Mouse (Mus musculus) megakaryocyte progenitor cell, adult 5-6 weeks (primary cell): ENCODE measurements at regions not wholly inside any gene's neighbourhood (a gene's known extent, or its start where the extent isn't known, plus 50 kb on each side); places are given as distances from the start of the nearest gene placed in this dataset.
"Not testable (repeated sequence)": the region's sequence is repeated elsewhere in the genome, so short reads cannot be mapped to it uniquely, and the experiment has no call there.

ENCODE experiments used
- ATAC-seq: replicated peaks from 2 replicates; pipeline ENCODE4 v1.8.0; 2016; ENCODE audit warnings: mild to moderate bottlenecking, moderate TSS enrichment, inconsistent platforms; ENCODE audit not compliant: poor library complexity

DNA sequence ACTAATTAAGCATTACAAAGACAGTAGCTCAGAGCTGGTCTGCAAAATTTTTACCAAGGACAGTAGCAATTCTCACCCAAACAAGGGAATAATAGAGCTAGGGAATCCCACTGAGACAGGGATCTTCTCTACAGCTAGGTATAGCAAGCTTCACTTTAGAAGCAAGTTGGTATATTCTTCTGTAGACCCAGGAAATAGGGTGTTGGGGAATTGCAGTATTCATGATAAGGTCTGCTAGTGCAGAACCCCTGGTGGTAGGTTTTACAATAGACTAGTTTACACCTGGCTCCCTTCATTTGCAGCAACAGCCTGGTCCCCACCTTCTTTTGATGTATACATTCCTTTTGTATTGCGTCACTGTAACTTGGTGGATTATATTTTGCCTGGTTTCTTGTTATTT is 307.4 kb upstream of the Dab2 start:
- not testable (repeated sequence) for ATAC-seq

DNA sequence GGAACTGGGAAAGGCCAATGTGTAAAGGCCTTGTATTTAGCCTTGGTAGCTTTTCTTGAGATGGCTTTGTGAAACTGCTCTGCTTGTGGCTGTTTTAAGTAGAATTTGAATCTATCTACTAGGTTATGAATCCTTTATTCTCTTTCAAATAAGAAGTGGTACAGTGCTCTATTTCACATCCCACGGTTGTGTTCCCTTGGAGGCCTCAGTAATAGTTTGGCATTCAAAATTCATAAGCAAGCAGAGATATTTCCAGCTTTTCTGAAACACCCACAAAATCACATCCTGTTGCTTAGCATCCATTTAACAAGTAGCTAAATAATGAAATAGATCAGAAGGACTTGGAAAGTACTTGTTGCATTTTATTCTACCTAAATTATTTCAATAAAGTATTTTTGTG is 298.8 kb upstream of the Dab2 start:
- no peak for ATAC-seq

DNA sequence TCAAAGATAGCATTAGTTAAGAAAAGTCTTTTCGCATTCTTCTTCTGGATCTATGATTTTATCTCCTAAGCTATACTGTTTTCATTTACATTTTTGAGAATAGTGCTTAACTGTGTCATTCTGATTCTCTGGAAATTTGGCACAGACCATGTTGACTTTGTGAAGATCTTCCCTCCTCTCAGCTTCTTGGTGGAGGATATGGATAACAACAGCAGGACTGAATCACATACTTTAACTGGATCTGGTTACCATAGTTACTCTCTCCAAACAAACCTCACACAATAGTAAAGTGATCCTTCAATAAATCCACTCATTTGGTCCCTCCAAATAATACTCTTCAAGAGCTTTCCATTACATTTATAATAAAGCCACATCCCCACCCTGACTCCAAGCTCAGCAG is 298.2 kb upstream of the Dab2 start:
- no peak for ATAC-seq

DNA sequence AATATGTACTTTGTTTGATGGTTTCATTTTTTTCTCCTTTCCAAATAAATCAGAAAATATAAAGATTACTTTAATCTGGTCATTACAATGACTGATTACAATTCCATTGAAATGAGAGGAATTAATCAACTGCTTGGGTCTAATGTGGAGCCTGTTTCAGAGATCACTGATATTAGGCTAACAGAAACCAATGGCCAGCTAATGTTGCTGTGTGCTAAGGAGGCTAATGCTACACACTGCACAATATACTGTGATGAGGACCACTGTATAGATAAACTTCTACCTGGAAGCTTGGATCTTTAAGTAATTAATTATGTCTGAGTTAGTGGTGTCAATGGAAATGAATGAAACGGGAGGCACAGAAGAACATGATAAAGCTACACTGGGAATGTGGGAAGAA is 284.6 kb upstream of the Dab2 start:
- ATAC-seq: no peak

DNA sequence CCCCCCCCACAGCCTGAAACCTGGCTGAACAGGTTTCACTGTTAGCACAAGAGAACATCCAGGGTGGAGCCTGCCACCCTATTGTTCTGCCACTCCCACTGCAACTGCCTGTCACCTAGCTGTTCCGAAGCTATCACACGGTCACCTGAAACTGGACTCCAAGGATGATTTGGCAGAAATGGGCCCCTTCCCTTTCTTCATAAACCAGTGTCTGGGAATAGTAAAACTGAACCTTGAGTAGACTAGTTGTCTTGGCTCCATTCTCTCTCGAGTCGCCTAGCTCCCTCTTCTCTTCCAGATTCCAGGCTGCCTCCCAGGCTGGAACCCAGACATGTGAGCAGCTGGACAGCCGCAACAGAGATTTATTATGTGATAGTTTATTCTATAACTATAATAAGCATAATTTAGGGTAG is 282.9 kb upstream of the Dab2 start:
- no peak for ATAC-seq

DNA sequence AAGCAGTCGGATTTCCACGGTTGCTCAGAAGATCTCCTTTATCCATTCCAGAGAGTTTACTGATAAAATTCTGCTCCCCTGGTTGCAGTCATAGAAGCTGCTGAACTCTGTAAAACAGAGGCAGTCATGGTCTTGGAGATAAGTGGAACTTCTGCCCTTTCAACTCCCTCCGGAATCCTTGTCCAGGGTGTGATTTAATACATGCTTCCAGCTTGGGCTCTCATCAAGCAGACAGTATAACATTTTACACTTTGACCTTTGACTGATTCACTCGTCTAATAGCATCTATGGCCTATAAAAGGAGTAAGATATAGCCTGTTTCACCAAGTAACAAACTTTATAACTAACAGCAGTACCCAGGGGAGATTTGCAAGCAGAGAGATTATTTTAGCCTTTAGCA is 274.0 kb upstream of the Dab2 start:
- ATAC-seq: no peak

DNA sequence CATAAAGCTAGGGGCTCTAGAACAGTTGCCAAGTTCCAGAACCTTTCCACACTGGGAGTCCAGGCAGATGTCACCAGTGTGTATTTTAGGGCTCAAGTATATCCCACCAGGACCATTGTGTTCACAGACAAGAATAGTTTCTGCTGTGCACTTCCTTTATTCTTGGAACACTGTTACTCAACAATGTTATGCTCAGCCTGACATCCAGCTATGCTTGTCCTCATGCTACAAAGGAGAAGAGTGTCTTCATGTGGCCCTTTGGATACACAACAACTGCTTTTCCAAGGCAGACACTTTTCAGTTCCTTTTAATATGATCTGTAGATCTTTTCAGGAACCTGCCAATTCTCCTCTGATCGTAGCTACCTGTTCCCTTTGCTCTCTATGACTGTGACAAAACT is 270.4 kb upstream of the Dab2 start:
- peak; percentile 75 for ATAC-seq

DNA sequence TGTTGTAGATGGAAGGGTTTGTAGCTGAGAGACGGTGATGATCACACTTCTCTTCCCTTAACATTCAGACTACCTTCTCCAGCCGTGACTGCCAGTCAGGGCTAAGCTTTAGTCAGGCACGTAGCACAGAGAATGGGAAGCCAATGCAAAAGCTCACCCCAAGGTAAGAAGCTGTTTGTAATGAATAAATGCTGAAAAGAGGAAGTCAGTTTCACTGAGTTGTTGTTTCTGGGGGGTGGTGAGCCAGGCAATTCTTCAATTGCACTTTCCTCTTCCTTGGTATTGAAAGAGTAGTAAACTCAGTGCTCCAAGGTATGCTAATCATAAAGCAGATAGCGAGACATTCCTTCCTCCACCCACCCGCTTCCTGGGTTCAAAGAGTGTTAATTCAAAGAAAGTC is 269.2 kb upstream of the Dab2 start:
- ATAC-seq: peak; percentile 69

DNA sequence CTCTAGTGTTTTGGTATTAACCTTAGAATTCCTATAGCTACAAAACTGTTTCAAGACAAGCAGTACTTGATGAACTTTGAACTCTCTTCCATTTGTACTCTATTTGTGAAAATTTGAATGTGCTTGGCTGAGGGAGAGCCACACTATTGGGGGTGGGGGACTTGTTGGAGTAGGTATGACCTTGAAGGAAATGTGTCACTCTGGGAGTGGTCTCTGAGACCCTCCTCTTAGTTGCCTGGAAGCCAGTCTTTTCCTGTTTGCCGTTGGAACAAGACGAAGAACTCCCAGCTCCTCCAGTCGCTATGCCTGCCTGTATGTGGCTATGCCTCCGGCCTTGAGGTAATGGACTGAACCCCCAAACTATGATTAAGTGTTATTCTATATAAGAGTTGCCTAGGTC is 265.4 kb upstream of the Dab2 start:
- ATAC-seq: no peak

DNA sequence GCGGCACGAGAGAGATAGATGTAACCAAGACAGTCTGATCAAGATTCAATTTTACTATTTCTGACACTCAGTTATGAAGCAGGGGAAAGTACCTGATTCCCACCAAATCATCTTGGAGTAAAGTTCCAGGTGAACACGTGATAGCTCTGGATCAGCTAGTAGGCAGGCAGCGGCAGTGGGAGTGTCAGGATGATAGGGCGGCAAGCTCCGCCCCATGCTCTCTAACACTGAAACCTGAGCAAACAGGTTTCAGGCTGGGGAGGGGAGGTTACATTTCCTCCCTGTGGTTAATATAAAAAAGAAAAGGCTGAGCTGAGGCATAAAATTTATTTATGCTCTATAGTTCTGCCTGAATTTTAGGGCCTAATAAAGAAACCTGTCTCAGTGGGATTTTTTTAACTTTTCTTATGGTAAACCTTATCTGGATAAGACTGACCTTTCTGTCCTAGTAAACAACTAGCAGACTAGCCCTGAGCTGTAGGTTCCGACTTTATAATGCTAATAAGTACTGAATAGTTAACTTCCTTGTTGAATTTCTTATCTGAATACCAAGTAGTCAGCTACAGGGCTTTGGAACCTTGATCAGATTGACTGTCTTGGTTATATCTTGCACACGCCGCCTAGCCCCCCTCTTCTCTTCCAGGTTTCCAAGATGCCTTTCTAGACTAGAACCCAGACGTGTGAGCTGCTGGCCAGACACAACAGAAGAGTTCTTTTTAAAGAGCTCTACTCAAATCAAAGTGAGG is 254.9 kb upstream of the Dab2 start:
- no peak for ATAC-seq

DNA sequence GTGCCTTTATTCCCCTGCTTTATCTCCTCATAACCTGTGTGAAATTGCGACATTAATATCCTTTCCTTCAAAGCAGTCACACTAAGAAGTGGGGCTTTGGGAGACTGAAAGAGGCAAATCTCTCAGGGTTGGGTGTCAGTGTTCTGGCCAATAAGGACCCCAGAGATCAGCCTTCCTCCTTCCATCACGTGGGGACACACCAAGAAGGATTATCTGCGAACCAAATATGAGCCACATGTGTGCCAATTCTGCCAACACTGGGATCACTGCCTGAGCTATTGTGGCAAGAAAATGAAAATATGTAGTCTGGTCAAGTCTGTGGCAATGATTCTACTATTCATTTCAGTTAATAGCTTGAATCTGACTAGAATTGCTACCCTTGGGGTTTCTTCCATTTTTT is 243.9 kb upstream of the Dab2 start:
- no peak for ATAC-seq

DNA sequence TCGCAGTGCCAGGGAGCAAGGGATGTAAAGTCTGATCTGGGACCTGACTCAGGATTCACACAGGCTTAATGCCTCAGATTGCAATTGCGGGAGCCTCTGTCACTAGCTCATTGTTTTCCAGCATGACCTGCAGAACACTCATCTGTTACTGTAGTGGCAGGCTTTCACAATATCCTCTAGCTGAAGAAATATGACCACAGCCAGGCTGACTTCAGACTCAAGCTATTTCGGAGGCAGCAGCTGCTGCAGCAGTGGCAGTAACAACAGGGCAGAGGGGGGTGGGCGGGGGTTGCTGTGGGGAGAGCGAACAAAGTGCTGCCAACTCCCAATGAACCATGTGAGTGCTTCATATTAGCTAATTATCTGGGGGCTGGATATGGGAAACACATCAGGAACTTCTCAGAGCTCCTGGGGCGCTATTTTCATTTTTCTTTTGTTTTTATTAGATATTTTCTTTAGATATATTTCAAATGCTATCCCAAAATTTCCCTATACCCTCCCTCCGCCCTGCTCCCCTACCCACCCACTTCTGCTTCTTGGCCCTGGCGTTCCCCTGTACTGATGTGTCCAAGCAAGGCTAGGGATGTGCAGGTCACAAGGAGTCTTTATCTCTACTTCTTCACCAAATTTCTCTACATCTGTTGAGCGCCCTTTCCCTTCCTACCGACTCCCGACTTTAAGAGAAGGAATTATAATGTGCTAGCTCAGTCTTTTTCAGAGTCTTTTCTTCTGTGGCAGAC is 242.5 kb upstream of the Dab2 start:
- peak; percentile 97 for ATAC-seq

DNA sequence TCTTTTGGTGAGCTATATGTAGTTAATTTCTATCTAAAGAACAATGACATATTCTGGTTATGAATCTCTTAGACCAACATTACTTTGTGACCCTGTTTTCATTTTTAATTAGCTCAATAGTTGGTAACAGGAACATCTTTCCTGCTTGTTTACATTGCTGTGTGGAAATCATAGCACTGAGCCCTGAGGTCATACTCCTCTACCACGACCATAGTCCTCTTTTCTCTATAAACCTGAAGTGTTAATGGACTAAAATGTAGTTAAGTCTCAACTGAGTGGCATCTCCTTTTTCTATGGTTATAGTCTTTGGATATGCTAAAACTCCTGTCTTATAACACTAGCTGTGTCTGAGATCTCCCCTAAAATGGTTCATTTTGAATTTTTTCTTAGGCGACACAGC is 240.2 kb upstream of the Dab2 start:
- ATAC-seq: no peak

DNA sequence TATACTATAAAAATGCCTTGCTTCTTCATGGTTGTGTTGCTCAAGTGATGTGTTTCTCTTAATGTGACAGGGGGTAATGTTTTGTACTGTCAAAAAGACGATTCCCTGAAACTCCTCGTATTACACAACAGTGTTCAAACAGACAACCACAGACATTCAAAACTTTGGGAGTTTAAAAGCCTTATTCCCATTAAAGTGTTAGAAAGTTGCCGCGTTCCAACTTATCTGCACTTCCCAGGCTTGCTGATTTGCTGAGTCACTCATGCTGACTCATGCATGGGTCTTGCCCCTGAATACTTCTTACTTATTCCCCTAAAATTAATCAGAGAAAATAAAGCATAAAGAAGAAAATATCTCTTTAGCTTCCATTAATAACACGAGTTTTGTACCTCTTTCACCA is 239.8 kb upstream of the Dab2 start:
- peak; percentile 53 for ATAC-seq

DNA sequence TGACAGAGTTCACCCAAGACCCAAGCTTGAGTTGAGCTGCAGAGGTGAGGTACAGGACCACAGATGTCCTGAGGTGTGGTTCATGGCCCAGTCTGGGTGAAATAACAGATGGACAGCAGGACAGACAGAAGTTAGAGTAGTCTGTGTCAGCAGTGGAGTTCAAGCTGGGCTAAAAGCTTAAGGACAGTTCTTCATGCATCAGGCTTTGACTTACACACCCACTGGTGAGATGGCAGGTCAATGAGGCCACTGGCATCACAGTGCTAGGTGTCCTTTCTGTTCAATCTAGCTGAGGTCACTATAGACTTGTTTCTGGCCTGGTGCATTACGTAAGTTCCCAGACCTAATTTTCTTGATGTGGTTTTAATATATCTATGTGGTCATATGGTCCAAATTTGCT is 238.9 kb upstream of the Dab2 start:
- no peak for ATAC-seq

DNA sequence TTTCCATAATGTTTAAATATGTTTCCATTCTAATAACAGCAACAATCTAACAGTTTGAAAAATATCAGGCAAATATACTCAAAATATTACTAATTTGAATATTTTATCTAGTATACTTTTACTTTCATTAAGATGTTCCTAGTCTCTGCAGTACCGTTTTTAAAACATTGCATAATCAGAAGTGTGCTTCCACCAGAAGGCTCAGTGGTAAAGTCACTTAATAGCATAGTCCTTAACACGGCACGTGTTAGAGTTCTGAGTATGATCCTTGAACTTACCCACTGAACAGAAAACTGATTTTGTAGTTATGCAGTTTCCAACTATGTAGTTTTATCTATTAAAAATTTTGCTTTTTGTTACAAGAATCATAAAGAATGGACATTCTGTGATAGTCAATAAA is 234.5 kb upstream of the Dab2 start:
- ATAC-seq: peak; percentile 69

DNA sequence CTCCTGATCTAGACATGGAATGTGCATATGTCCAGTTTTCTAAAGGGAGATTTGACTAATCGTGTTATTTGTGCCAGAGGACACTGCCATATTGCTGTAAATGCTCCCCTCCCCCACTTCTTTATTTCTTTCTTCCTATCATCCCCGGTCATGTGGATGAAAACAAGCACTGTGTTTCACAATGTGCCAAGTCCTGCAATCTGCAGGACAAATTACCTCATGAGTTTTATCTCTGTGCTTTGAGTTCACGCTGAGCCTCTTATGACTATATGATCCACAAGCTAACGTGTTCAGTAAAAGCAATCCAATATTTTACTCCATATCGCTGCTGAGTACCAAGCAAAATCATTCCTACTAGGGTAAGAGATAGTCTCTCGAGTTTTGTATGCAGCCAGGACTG is 232.2 kb upstream of the Dab2 start:
- peak; percentile 76 for ATAC-seq

DNA sequence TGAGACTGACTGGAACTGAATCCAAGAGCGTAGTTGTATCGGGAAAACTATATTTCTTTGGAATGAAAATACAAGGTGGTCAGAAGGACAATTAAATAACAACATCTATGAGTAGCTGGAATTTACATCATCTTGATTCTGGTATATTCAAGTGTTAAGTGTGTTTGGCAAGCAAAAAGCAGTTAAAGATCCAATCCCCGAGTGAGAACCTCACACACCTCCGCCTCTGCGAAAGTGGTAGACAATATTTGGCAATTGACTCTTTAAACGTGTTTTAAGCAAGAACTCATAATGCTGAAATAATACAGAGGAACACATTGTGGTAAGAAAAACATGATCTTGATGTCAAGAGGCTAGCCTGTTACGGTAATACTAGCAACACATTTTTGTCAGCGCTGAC is 231.2 kb upstream of the Dab2 start:
- ATAC-seq: no peak

DNA sequence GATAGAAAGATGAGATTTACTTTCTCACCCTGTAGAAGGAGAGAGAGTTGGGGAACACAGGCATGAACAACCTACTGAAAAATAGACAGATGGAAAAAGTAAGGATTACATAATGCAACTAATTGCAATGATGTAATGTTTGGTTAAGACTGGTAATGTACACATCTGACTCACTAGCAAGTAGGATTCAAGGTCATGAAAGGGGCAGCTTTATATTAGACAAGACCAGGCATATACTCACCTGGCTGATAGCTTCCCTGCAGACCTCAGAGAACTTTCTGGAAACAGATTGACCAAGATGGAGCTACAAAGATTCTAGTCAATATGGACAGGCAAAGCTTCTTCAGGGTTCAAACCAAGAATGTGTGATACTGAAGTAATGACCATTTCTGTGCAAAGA is 227.7 kb upstream of the Dab2 start:
- ATAC-seq: no peak

DNA sequence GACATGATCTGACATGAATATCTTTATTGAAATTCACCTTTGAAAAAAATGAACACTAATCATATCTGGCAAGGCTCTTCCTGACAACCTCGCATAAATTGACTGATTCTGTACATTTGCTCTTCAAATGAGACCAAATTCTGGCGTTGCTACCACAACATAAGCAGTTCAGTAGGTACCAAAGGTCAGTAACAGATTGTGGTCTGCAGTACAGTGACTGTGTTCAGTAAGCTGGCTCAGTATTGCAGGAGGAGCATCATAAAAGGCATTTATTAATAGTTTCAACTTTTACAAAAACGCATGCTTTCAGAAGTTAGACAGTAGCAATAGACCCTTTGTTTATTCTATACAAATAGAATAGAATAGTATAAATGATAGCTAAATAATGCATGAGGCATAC is 226.7 kb upstream of the Dab2 start:
- no peak for ATAC-seq

DNA sequence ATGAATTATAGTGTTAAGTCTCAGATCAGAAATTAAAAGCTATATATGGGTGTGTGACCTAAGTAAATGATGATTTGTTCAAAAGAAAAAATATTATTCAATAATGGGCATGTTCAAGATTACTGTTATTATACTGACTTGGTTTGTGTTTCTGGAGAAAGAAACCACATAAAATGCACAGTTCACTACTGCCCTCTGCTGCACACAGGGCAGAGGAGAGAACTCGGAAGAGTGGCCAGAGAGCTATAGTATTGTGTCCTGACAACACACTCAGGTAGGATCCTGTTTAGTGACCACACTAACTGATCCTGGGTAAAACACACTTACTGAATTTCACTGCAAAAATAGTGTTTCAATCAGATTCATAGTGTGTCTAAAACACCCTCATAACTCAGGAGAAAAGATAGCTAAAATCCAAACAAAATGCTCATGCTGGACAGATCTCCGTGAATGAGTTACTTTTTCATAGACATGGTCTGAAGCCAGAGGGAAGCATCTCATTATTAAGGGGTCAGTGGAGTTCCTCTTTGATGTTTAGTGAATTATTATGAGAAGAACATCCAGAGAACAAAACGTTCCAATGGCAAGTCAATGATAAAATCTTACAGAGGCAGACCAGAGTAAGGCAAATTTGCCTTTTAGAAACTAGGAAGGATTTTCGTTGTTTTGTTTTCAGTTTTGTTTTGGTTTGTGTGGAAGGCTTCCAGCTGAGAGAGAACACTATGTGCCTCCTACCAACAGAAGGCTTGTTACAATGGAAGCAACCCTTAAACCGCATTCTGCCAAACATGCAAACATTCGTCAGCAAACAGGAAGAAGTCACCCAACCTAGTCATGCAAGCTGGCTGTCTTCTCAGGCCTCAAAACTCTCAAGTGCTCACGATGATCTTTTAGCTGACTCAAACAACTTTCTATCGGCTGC is 218.6 kb upstream of the Dab2 start:
- ATAC-seq: peak; percentile 93

DNA sequence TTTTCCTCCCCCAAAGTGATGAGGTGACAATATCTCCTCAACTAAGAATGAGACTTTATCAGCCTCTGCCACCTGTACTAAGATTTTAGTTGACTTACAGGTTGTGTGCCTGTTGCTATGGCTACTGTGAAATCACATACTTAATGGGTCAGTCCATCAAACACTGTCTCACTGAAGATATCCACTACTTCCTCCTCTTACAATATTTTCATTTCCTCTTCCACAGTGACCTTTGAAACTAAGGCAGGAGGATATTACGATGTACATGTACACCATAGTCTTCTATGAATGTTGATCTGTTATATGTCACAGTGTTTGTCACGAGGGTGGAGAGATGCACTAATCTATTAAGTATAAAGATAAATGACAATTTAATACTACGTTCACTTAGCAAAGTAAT is 212.4 kb upstream of the Dab2 start:
- ATAC-seq: 0 out of 2 replicates have a peak, but pooled peaks have one; percentile 11
